Mouse (Mus musculus) adrenal gland, adult 8-10 months (tissue): ENCODE measurements at regions not wholly inside any gene's neighbourhood (a gene's known extent, or its start where the extent isn't known, plus 50 kb on each side); places are given as distances from the start of the nearest gene placed in this dataset.
A peak's percentile ranks its signal among the peaks of the same experiment; 100 is the strongest.
"Not testable (repeated sequence)": the region's sequence is repeated elsewhere in the genome, so short reads cannot be mapped to it uniquely, and the experiment has no call there.

Source experiments
- DNase-seq: peaks from one replicate; pipeline ENCODE4 v3.0.0; 2022

DNA sequence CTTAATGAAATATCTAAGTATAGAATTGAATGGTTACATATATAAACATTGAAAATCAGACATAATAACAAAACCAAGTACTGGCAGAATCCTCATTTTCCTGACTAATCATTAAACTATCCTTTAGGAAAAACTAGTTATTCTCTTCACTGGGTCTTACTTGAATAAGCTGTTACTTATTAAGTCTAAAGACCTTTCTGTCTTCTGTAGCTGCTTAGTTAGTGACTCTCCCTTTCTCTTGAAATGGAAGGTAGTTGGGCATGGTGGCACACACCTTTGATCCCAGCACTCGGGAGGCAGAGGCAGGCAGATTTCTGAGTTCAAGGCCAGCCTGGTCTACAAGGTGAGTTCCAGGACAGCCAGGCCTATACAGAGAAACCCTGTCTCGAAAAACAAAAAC is 135.9 kb upstream of the Abcb5 start:
- DNase-seq, result not testable (repeated sequence)

GRCm38 (mm10) chr12:119099736-119100135 is 133.5 kb upstream of the Abcb5 start:
- DNase-seq, result no peak

DNA sequence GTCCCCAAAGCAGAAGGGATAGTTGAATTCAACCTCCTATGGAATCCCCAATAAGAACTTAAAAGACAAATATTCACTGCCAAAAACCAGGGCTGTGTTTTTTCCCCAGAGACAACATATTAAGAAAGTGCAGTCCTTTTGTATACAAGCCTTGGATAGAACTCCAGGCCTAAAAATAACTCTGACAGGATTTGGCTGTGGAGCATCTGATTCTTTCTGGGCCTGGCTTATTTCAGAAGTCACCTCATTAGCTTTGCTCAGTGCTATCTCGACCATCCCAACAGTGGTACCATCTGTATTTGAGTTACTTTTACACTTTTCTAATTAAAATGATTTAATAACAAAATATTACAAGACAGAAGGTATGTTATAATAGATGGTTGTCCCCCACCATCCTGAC is 131.6 kb upstream of the Abcb5 start:
- no peak for DNase-seq

- DNase-seq, result no peak
These were observed 128.1 kb upstream of the Abcb5 start for GRCm38 (mm10) chr12:119094314-119094713.

DNA sequence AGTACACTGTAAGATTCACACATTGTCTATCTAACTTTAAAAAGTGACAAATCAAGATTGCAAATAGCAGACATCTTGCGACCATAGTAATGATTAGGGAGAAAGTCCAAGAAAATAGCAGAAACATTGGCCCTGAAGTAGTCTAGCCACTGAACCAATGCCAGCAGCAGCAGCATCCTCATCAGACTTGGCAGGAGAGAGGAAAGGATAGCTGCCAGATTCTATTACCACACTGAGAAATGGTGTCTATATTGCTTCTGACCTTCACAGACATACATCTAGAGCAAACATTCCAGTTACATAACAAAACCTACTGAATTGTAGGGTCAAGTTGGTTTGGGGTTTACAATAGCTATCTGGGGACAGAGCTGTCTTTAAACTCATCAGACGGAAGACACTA is 127.2 kb upstream of the Abcb5 start:
- no peak for DNase-seq

DNA sequence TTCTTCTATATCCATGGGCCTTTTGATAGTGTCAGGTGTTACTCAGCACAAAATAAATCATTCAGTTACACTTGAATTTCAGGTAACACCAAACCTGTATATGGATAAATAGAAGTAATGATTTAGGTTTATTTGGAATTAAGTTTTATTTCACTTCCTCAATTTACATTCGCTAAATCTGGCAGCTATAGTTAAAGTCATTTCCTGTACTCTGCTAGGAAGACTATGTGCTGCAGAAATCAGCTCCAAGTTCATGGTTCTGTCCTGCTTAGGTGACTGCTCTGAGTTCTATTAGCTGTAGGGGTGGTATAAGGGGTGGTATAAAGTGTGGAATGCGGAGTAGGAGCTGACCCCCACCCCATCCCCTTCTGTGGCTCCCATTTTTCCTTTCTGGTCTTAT is 123.1 kb upstream of the Abcb5 start:
- DNase-seq, result no peak

- no peak for DNase-seq
These were observed 122.4 kb upstream of the Abcb5 start for GRCm38 (mm10) chr12:119088666-119089065.

- DNase-seq, result peak; percentile 32
These were observed 118.6 kb upstream of the Abcb5 start for GRCm38 (mm10) chr12:119084814-119085213.

DNA sequence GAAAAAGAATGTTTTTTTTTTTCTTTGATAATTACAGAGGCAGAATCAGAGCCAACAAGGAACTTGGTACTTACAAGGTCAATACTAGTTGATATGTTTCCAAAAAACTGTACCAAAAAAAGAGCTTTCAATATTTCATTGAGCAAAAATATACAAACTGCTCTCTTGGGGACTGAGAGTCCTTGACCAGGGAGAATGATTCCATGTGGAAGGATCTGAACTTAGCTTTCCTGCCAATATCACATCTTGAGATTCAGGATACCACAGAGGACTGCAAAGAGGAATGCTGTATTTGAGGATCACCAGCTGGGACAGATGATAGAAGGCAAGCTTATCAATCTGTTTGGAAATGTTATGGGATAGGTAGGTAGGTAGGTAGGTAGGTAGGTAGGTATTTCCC is 116.6 kb upstream of the Abcb5 start:
- no peak for DNase-seq

GRCm38 (mm10) chr12:119075825-119076224 is 109.6 kb upstream of the Abcb5 start:
- no peak for DNase-seq

DNA sequence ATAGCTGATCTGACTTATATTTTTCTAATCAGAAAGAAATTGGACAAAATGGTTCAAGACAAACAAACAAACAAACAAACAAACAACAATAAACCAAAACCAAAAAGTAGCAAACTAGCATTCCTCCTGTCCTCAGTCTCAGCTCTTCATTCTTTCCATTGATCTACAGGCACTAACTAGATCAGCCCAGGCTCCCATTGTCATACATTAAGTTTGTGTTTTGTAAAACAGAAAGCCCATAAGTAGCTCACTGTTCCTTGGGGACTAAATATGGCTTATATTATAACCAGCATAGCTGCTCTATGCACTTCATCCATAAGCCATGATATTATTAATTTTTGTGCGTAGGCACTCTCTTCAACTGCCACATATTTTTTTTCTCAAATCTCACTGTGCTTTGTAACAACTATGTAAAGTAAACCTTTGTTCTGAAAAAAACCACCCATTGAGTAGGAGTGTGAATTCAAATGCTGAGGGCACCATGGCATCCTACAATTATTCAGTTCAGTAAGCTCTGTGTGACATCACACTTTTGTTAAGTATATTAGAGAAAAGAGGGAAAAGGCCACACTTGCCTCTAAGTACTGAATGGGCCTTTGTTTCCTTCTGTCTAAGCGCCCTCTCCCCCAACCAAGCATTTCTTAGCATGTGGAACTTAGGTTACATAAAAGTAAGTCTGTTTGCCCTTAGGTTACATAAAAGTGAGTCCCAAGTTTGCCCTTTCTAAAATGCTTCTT is 108.7 kb upstream of the Abcb5 start:
- no peak for DNase-seq

DNA sequence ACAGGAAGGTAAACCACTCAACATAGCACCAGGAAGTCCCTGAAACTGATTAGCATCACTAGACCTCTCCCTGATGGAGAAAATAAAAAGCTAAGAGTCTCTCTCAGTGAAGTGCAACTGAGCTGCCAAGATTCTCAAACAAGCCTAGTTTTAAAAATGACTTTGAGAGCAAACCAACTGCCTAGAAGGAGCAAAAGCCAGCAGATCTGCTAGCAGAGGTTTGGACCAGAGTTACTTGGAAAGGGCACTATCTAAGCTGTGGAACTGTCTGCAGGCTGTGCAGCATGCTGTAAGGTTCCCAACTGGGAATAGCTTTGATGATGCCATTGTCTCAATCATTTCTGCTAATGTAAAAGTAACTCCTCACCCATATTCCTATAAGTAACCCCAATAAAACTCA is 107.9 kb upstream of the Abcb5 start:
- DNase-seq, result no peak

DNA sequence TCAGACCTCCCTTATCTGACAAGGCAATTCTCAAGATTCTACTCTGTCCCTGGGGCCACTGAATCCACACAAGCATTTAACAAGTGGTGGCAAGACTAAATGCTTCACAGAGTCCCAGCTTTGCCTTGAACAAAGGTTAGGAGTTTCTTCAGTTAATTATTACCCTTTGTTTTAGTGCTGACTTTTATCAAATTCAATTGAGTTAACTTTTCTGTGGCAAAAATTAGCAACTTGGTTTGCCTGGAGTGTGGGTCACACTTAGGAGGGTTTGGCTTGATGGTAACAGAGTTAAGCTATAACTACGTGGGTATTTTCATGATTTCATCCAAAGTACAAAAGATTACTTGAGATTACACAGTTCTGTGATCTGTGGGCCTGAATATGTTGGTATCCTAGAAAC is 104.7 kb upstream of the Abcb5 start:
- no peak for DNase-seq

GRCm38 (mm10) chr12:119070446-119070845 is 104.2 kb upstream of the Abcb5 start:
- DNase-seq, result no peak

DNA sequence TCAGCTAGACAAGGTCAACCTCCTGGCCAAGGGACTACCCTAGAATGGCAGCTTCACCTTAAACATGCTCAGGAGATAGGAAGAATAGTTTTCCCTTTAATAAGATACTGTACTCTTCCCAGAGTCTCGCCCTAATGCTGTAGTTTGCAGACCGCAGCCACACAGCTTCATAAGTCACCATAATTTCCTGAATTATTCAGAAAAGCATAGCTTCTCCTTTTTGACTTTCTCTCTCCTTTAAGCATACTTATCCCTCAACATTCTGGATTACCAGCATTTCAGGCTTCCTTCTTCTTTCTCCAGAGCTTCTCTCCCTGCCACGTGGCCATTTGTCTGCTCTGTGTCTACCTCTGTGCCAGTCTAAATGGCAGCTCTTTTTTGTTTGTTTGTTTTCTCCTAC is 103.5 kb upstream of the Abcb5 start:
- no peak for DNase-seq

DNA sequence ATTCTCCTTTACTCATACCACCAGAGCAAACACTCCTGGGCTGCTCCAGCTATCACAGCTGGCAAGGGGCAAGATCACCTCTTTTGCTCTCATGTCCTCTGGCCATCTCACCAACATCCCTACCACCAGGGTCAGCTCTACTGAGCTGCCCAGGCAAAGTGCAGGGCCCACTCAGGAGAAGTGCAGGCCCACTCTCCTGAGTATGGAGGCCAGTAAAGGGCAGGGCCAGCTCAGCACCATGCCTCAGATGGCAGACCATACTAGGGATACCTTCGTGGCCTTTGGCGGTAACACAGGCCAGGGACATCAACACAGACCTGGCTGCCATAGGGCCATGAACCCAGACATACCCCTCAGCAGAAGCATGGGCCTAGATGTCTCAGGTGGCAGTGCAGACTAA is 101.9 kb upstream of the Abcb5 start:
- DNase-seq, result no peak

GRCm38 (mm10) chr12:119062931-119063330 is 96.7 kb upstream of the Abcb5 start:
- DNase-seq, result no peak

DNA sequence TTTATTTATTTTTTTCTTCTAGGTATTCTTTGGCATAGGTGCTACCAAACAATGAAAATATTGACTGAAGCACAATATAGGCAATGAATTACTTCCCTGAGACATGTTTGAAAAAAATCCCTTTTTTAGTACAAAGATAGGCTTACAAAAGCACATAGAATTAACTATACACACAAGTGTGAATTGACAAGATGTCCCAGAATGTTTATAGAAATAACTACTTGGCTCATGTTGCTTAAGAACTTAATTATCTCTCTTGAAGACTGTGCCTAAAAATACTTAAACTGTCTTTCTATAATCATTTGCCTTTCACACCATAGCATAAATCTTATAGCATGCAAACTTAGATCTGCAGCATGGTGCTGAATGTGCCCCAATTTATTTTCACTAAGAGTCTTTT is 96.3 kb upstream of the Abcb5 start:
- no peak for DNase-seq

- DNase-seq, result no peak
These were observed 88.3 kb upstream of the Abcb5 start for GRCm38 (mm10) chr12:119054560-119054959.

GRCm38 (mm10) chr12:119051692-119052379 is 85.6 kb upstream of the Abcb5 start:
- DNase-seq, result no peak

GRCm38 (mm10) chr12:119038306-119038705 is 72.1 kb upstream of the Abcb5 start:
- no peak for DNase-seq

- DNase-seq, result no peak
These were observed 68.6 kb upstream of the Abcb5 start for GRCm38 (mm10) chr12:119034828-119035227.

GRCm38 (mm10) chr12:119028711-119029110 is 62.5 kb upstream of the Abcb5 start:
- no peak for DNase-seq

GRCm38 (mm10) chr12:119028161-119028560 is 61.9 kb upstream of the Abcb5 start:
- DNase-seq, result no peak
